Mouse (Mus musculus) neural tube, embryonic 11.5 days (tissue): ENCODE data around the gene Pitx3. TPM values are rescaled to one million over a fixed set of nuclear protein-coding genes. Genes with fewer than 3 reads are reported as not detected.

Experiments used
- ATAC-seq: fragments of 200-750 bp; cut with Nextera tagmentation; 2 replicates; pipeline ENCODE4 v1.8.0; 2017; ENCODE audit warnings: moderate number of reproducible peaks, mild to moderate bottlenecking, moderate TSS enrichment, moderate library complexity; ENCODE audit not compliant: insufficient read depth, low FRiP score, low TSS enrichment
- DNase-seq: peaks from one replicate; pipeline ENCODE4 v3.0.0-alpha.2; 2015; ENCODE audit warnings: low spot score
- H3K27ac ChIP-seq: fragments of 300-500 bp; sonication (generic); 2 replicates; pipeline ENCODE4 v1.5.1; 2014; ENCODE audit warnings: low read depth, mild to moderate bottlenecking, low read length
- H3K27me3 ChIP-seq: fragments of 300-500 bp; sonication (generic); 2 replicates; pipeline ENCODE4 v1.6.1; 2014; ENCODE audit warnings: mild to moderate bottlenecking, low read length, mixed read lengths; ENCODE audit not compliant: control insufficient read depth, insufficient read depth
- H3K36me3 ChIP-seq: fragments of 300-500 bp; sonication (generic); 2 replicates; pipeline ENCODE4 v1.6.1; 2014; ENCODE audit warnings: mild to moderate bottlenecking, low read length, moderate library complexity, mixed read lengths; ENCODE audit not compliant: control insufficient read depth, insufficient read depth
- H3K4me1 ChIP-seq: fragments of 300-500 bp; sonication (generic); 2 replicates; pipeline ENCODE4 v1.6.1; 2014; ENCODE audit warnings: low read length, mixed read lengths; ENCODE audit not compliant: control insufficient read depth, insufficient read depth
- H3K4me2 ChIP-seq: fragments of 300-500 bp; sonication (generic); 2 replicates; pipeline ENCODE4 v1.6.1; 2014; ENCODE audit warnings: low read depth, mild to moderate bottlenecking, moderate library complexity
- H3K4me3 ChIP-seq: fragments of 300-500 bp; sonication (generic); 2 replicates; pipeline ENCODE4 v1.5.1; 2014; ENCODE audit warnings: low read depth, low read length
- H3K9ac ChIP-seq: fragments of 300-500 bp; sonication (generic); 2 replicates; pipeline ENCODE4 v1.6.1; 2014; ENCODE audit warnings: mild to moderate bottlenecking, low read length
- H3K9me3 ChIP-seq: fragments of 300-500 bp; sonication (generic); 2 replicates; pipeline ENCODE4 v1.6.1; 2016; ENCODE audit warnings: low read length; ENCODE audit not compliant: control insufficient read depth
- WGBS: fragments of 180-500 bp; shearing (Covaris S2); extraction: QIAGEN DNeasy Blood & Tissue Kit; methylation state at CpG from one replicate; pipeline ENCODE4 v1.1.7; 2014; 5-methylcytosine and 5-hydroxymethylcytosine counted together
- polyA plus RNA-seq: library from polyadenylated mRNA; unstranded; fragments of >200 nt; fragmentation: Nextera tagmentation; extraction: Ambion mirVana; gene quantifications from 2 replicates; pipeline ENCODE4 v1.2.1, GENCODE M21; 2014

The Pitx3 gene
- polyA plus RNA-seq = 2.2 and 4.5 TPM in 2 replicates

- Histone ChIP-seq H3K4me3 (peak within 1 kb of the TSS; percentile 39), H3K4me1 (peaks cover 9% of the 10 kb centered on the region; the same call in 1 of the 2 replicates), H3K9me3 (no peaks in the 10 kb centered on the region), H3K9ac (no peak within 1 kb of the TSS), H3K4me2 (peak within 1 kb of the TSS; percentile 72), H3K27me3 (peaks cover 69% of the 10 kb centered on the region), H3K27ac (no peak within 1 kb of the TSS), H3K36me3 (no peaks in the 10 kb centered on the region)
- whole genome bisulfite sequencing = under 1% methylated on average over 47 of the region's 47 CpGs
- peak; percentile 32 for DNase-seq
- peak; percentile 16; the same call in 1 of the 2 replicates for ATAC-seq
These were observed at the start of gene Pitx3 for GRCm38 (mm10) chr19:46147511-46148371. Pitx3 (minus strand) TSS chr19:46148326.

- H3K9ac ChIP-seq = no peak overlapping the region
- H3K4me1 ChIP-seq = no peaks in the 10 kb centered on the region
- no peak overlapping the region for H3K4me3 ChIP-seq
- ATAC-seq (no peak), DNase-seq (no peak)
- 71% methylated on average over 2 of the region's 2 CpGs for WGBS
- no peaks in the 10 kb centered on the region for H3K36me3 ChIP-seq
- H3K4me2 ChIP-seq = no peak overlapping the region
- H3K27me3 ChIP-seq = no peaks in the 10 kb centered on the region
- no peaks in the 10 kb centered on the region for H3K9me3 ChIP-seq
- H3K27ac ChIP-seq = no peak overlapping the region
These were observed 39.1 kb upstream of the Pitx3 start for GRCm38 (mm10) chr19:46187203-46187602.

GRCm38 (mm10) chr19:46186611-46187010, 38.5 kb upstream of the Pitx3 start:
- Histone ChIP-seq H3K36me3 (no peaks in the 10 kb centered on the region), H3K4me1 (no peaks in the 10 kb centered on the region), H3K9me3 (no peaks in the 10 kb centered on the region), H3K27ac (no peak overlapping the region), H3K9ac (no peak overlapping the region), H3K4me3 (no peak overlapping the region), H3K4me2 (no peak overlapping the region), H3K27me3 (no peaks in the 10 kb centered on the region)
- ATAC-seq (no peak), DNase-seq (no peak)
- WGBS = 56% methylated on average over 3 of the region's 3 CpGs

GRCm38 (mm10) chr19:46182241-46182640, 34.1 kb upstream of the Pitx3 start:
- H3K27ac ChIP-seq = no peak overlapping the region
- H3K36me3 ChIP-seq = no peaks in the 10 kb centered on the region
- H3K9me3 ChIP-seq = no peaks in the 10 kb centered on the region
- H3K9ac ChIP-seq = no peak overlapping the region
- H3K4me1 ChIP-seq = no peaks in the 10 kb centered on the region
- no peak overlapping the region for H3K4me3 ChIP-seq
- ATAC-seq = no peak
- DNase-seq = no peak
- H3K4me2 ChIP-seq = no peak overlapping the region
- H3K27me3 ChIP-seq = no peaks in the 10 kb centered on the region
- 92% methylated on average over 3 of the region's 3 CpGs for WGBS

GRCm38 (mm10) chr19:46180274-46180673, 32.1 kb upstream of the Pitx3 start:
- no peaks in the 10 kb centered on the region for H3K4me1 ChIP-seq
- H3K4me3 ChIP-seq = no peak overlapping the region
- DNase-seq (no peak), ATAC-seq (no peak)
- no peak overlapping the region for H3K4me2 ChIP-seq
- no peaks in the 10 kb centered on the region for H3K27me3 ChIP-seq
- no peak overlapping the region for H3K27ac ChIP-seq
- no peaks in the 10 kb centered on the region for H3K9me3 ChIP-seq
- no peak overlapping the region for H3K9ac ChIP-seq
- no peaks in the 10 kb centered on the region for H3K36me3 ChIP-seq
- WGBS = 93% methylated on average over 2 of the region's 2 CpGs

- DNase-seq (no peak), ATAC-seq (no peak)
- H3K9ac ChIP-seq = no peak overlapping the region
- 54% methylated on average over 5 of the region's 5 CpGs for WGBS
- no peaks in the 10 kb centered on the region for H3K27me3 ChIP-seq
- H3K27ac ChIP-seq = no peak overlapping the region
- H3K4me3 ChIP-seq = no peak overlapping the region
- H3K4me1 ChIP-seq = no peaks in the 10 kb centered on the region
- no peaks in the 10 kb centered on the region for H3K9me3 ChIP-seq
- H3K36me3 ChIP-seq = no peaks in the 10 kb centered on the region
- H3K4me2 ChIP-seq = no peak overlapping the region
These were observed 28.9 kb upstream of the Pitx3 start for GRCm38 (mm10) chr19:46177046-46177445.

- no peaks in the 10 kb centered on the region for H3K4me1 ChIP-seq
- H3K4me3 ChIP-seq = no peak overlapping the region
- H3K27ac ChIP-seq = no peak overlapping the region
- no peak for DNase-seq
- H3K4me2 ChIP-seq = no peak overlapping the region
- no peaks in the 10 kb centered on the region for H3K27me3 ChIP-seq
- no peaks in the 10 kb centered on the region for H3K9me3 ChIP-seq
- H3K9ac ChIP-seq = no peak overlapping the region
- H3K36me3 ChIP-seq = peaks cover 2% of the 10 kb centered on the region; the same call in 1 of the 2 replicates
- no peak for ATAC-seq
These were observed 27.0 kb upstream of the Pitx3 start for GRCm38 (mm10) chr19:46175173-46175572.

- H3K27me3 ChIP-seq = no peaks in the 10 kb centered on the region
- ATAC-seq (no peak), DNase-seq (no peak)
- no peaks in the 10 kb centered on the region for H3K4me1 ChIP-seq
- H3K27ac ChIP-seq = no peak overlapping the region
- H3K4me2 ChIP-seq = no peak overlapping the region
- H3K9me3 ChIP-seq = no peaks in the 10 kb centered on the region
- no peak overlapping the region for H3K9ac ChIP-seq
- H3K36me3 ChIP-seq = peaks cover 2% of the 10 kb centered on the region; the same call in 1 of the 2 replicates
- no peak overlapping the region for H3K4me3 ChIP-seq
- 85% methylated on average over 5 of the region's 5 CpGs for WGBS
These were observed 24.4 kb upstream of the Pitx3 start for GRCm38 (mm10) chr19:46172541-46172940.

- 64% methylated on average over 1 of the region's 1 CpGs for WGBS
These were observed 21.8 kb upstream of the Pitx3 start for GRCm38 (mm10) chr19:46169913-46170312.

More at GRCm38 (mm10) chr19:46169913-46170312, 21.8 kb upstream of the Pitx3 start:
- no peaks in the 10 kb centered on the region for H3K9me3 ChIP-seq
- DNase-seq = no peak
- ATAC-seq = no peak
- H3K36me3 ChIP-seq = peaks cover 4% of the 10 kb centered on the region; the same call in 1 of the 2 replicates
- H3K27me3 ChIP-seq = no peaks in the 10 kb centered on the region
- H3K27ac ChIP-seq = no peak overlapping the region
- H3K4me2 ChIP-seq = no peak overlapping the region
- H3K9ac ChIP-seq = no peak overlapping the region
- H3K4me3 ChIP-seq = no peak overlapping the region
- H3K4me1 ChIP-seq = no peaks in the 10 kb centered on the region
